Mouse (Mus musculus): Measurements from ENCODE around the gene Slc25a34. TPM values are rescaled to one million over a fixed set of nuclear protein-coding genes. Genes with fewer than 3 reads are reported as not detected.

The Slc25a34 gene
- polyA plus RNA-seq, 1 experiment, result 0.42 TPM

GRCm38 (mm10) chr4:141614946-141615345, 8.7 kb downstream of the Slc25a34 start:
- no peak for DNase-seq (ENCODE audit: low read depth)

GRCm38 (mm10) chr4:141609538-141609937, 14.1 kb downstream of the Slc25a34 start:
- no peak for DNase-seq (ENCODE audit: low read depth)
- TF ChIP-seq CTCF (IDR thresholded peaks at IDR 0.05; ENCODE audit: borderline replicate concordance, extremely low read depth, insufficient read depth, insufficient read length) (no peak), POLR2A (IDR thresholded peaks at IDR 0.05; ENCODE audit: borderline replicate concordance, extremely low read depth, insufficient read depth, insufficient read length, poor library complexity, severe bottlenecking) (no peak)

More at GRCm38 (mm10) chr4:141614946-141615345, 8.7 kb downstream of the Slc25a34 start:
- TF ChIP-seq POLR2A (IDR thresholded peaks at IDR 0.05; ENCODE audit: borderline replicate concordance, extremely low read depth, insufficient read depth, insufficient read length, poor library complexity, severe bottlenecking), result no peak
- no peak for TF ChIP-seq CTCF (IDR thresholded peaks at IDR 0.05; ENCODE audit: borderline replicate concordance, extremely low read depth, insufficient read depth, insufficient read length)

- no peak for DNase-seq (ENCODE audit: low read depth)
- TF ChIP-seq CTCF (IDR thresholded peaks at IDR 0.05; ENCODE audit: borderline replicate concordance, extremely low read depth, insufficient read depth, insufficient read length) (no peak), POLR2A (IDR thresholded peaks at IDR 0.05; ENCODE audit: borderline replicate concordance, extremely low read depth, insufficient read depth, insufficient read length, poor library complexity, severe bottlenecking) (no peak)
Measured at GRCm38 (mm10) chr4:141605861-141606260, 17.8 kb downstream of the Slc25a34 start, which contains the start of gene Fblim1. TSS of gene Fblim1 (minus strand) at chr4:141606096.

- DNase-seq (ENCODE audit: low read depth), result no peak
- TF ChIP-seq POLR2A (IDR thresholded peaks at IDR 0.05; ENCODE audit: borderline replicate concordance, extremely low read depth, insufficient read depth, insufficient read length, poor library complexity, severe bottlenecking) (no peak), CTCF (IDR thresholded peaks at IDR 0.05; ENCODE audit: borderline replicate concordance, extremely low read depth, insufficient read depth, insufficient read length) (no peak)
Measured at GRCm38 (mm10) chr4:141605421-141605820, 18.2 kb downstream of the Slc25a34 start.

GRCm38 (mm10) chr4:141604493-141604892, 19.1 kb downstream of the Slc25a34 start:
- no peak for DNase-seq (ENCODE audit: low read depth)
- TF ChIP-seq POLR2A (IDR thresholded peaks at IDR 0.05; ENCODE audit: borderline replicate concordance, extremely low read depth, insufficient read depth, insufficient read length, poor library complexity, severe bottlenecking) (no peak), CTCF (IDR thresholded peaks at IDR 0.05; ENCODE audit: borderline replicate concordance, extremely low read depth, insufficient read depth, insufficient read length) (no peak)

- TF ChIP-seq CTCF (IDR thresholded peaks at IDR 0.05; ENCODE audit: borderline replicate concordance, extremely low read depth, insufficient read depth, insufficient read length), result no peak
- DNase-seq (ENCODE audit: low read depth), result no peak
Measured at GRCm38 (mm10) chr4:141603921-141604320, 19.7 kb downstream of the Slc25a34 start.

- TF ChIP-seq POLR2A (IDR thresholded peaks at IDR 0.05; ENCODE audit: borderline replicate concordance, extremely low read depth, insufficient read depth, insufficient read length, poor library complexity, severe bottlenecking) (no peak), CTCF (IDR thresholded peaks at IDR 0.05; ENCODE audit: borderline replicate concordance, extremely low read depth, insufficient read depth, insufficient read length) (no peak)
- no peak for DNase-seq (ENCODE audit: low read depth)
Measured at GRCm38 (mm10) chr4:141602523-141603223, 20.9 kb downstream of the Slc25a34 start.

GRCm38 (mm10) chr4:141601148-141601862, 22.3 kb downstream of the Slc25a34 start:
- no peak for DNase-seq (ENCODE audit: low read depth)
- TF ChIP-seq CTCF (IDR thresholded peaks at IDR 0.05; ENCODE audit: borderline replicate concordance, extremely low read depth, insufficient read depth, insufficient read length) (no peak), POLR2A (IDR thresholded peaks at IDR 0.05; ENCODE audit: borderline replicate concordance, extremely low read depth, insufficient read depth, insufficient read length, poor library complexity, severe bottlenecking) (no peak)

- no peak for TF ChIP-seq CTCF (IDR thresholded peaks at IDR 0.05; ENCODE audit: borderline replicate concordance, extremely low read depth, insufficient read depth, insufficient read length)
- TF ChIP-seq POLR2A (IDR thresholded peaks at IDR 0.05; ENCODE audit: borderline replicate concordance, extremely low read depth, insufficient read depth, insufficient read length, poor library complexity, severe bottlenecking), result no peak
- DNase-seq (ENCODE audit: low read depth), result no peak
Measured at GRCm38 (mm10) chr4:141600364-141600763, 23.3 kb downstream of the Slc25a34 start.

GRCm38 (mm10) chr4:141599251-141600141, 24.1 kb downstream of the Slc25a34 start:
- DNase-seq (ENCODE audit: low read depth), result peak; percentile 42
- TF ChIP-seq POLR2A (IDR thresholded peaks at IDR 0.05; ENCODE audit: borderline replicate concordance, extremely low read depth, insufficient read depth, insufficient read length, poor library complexity, severe bottlenecking) (no peak), CTCF (IDR thresholded peaks at IDR 0.05; ENCODE audit: borderline replicate concordance, extremely low read depth, insufficient read depth, insufficient read length) (no peak)

- TF ChIP-seq POLR2A (IDR thresholded peaks at IDR 0.05; ENCODE audit: borderline replicate concordance, extremely low read depth, insufficient read depth, insufficient read length, poor library complexity, severe bottlenecking), result no peak
- TF ChIP-seq CTCF (IDR thresholded peaks at IDR 0.05; ENCODE audit: borderline replicate concordance, extremely low read depth, insufficient read depth, insufficient read length), result no peak
- DNase-seq (ENCODE audit: low read depth), result no peak
Measured at GRCm38 (mm10) chr4:141598894-141599250, 24.7 kb downstream of the Slc25a34 start.
